Comparison of ENCODE assay signal across 16 mouse cellular contexts in the genomic region with DNA sequence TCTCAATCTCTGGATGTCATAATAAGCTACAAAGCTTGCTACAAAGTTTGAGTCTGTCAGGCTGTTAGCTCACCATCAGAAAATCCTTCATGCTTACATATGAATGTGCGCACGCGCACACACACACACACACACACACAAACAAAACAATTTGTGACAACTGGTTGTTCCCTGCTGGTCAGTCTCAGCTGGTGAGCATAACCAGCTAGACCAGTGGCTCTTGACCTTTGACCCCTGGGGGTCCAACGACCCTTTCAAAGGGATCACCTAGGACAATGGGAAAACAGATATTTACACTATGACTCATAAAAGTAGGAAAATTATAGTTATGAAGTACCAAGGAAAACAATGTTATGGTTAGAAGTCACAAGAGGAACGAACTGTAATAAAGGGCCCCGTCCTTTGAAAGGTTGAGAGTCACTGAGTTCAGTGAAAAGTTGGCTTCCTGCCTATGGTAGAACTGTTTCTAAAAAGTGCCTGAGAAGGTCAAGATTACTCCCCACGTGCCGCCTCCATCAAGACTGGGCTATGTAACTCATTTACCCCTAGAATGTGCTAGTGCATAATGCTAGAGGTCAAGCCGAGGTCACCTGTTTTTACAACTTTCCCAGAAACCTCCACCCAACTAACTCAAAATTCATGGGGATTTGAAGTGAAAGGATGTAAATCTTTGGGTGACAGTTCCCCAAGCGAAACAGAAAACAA. TPM values are rescaled to one million over a fixed set of nuclear protein-coding genes. Genes with fewer than 3 reads are reported as not detected.
DNase-seq lines count a peak whose midpoint lies in the region; ATAC-seq and TF ChIP-seq lines count a peak whose summit lies in the region.
"Had no signal": no experiment of that assay in that cellular context is flagged by ENCODE, and none has a peak within 500 bp of the region (broad histone marks: within the 10 kb centered on the region; RNA-seq: fewer than 3 reads in every experiment).

No protein-coding gene starts in this region.

- H3K4me1 ChIP-seq in intestine, embryonic 14.5 days (replicated peaks; ENCODE audit: control insufficient read depth, insufficient read depth, low read length), result no peaks in the 10 kb centered on the region
- H3K4me1 ChIP-seq in intestine, embryonic 16.5 days (ENCODE audit: control insufficient read depth, insufficient read depth, low read length), result no peaks in the 10 kb centered on the region
- H3K4me1 ChIP-seq in midbrain, embryonic 12.5 days, result no peaks in the 10 kb centered on the region
- peaks cover 11% of the 10 kb centered on the region for H3K4me1 ChIP-seq in midbrain, embryonic 10.5 days
- no peaks in the 10 kb centered on the region; the same call in 1 of the 2 replicates for H3K4me1 ChIP-seq in kidney, postnatal 0 days (replicated peaks; ENCODE audit: insufficient read depth, low read length)
- peaks cover 4% of the 10 kb centered on the region; the same call in 1 of the 2 replicates for H3K4me1 ChIP-seq in embryonic facial prominence, embryonic 10.5 days
- H3K4me1 ChIP-seq: limb, embryonic 15.5 days; lung, embryonic 15.5 days; neural tube, embryonic 15.5 days had no signal

- TF ChIP-seq CTCF in kidney, postnatal 0 days (IDR thresholded peaks at IDR 0.05; ENCODE audit: low read depth), result no peak

- H3K4me2 ChIP-seq in intestine, embryonic 14.5 days (ENCODE audit: low read length), result no peak overlapping the region
- H3K4me2 ChIP-seq in intestine, embryonic 16.5 days (ENCODE audit: low read depth, low read length), result no peak overlapping the region
- no peak overlapping the region for H3K4me2 ChIP-seq in midbrain, embryonic 12.5 days (replicated peaks)
- no peak overlapping the region for H3K4me2 ChIP-seq in kidney, postnatal 0 days (ENCODE audit: low read length)
- H3K4me2 ChIP-seq: heart, embryonic 11.5 days; limb, embryonic 15.5 days; lung, embryonic 15.5 days; neural tube, embryonic 15.5 days had no signal

- H3K4me3 ChIP-seq in intestine, embryonic 14.5 days (ENCODE audit: low read depth, low read length), result no peak overlapping the region
- no peak overlapping the region for H3K4me3 ChIP-seq in intestine, embryonic 16.5 days (ENCODE audit: low read length)
- no peak overlapping the region for H3K4me3 ChIP-seq in midbrain, embryonic 12.5 days
- no peak overlapping the region for H3K4me3 ChIP-seq in midbrain, embryonic 10.5 days
- no peak overlapping the region for H3K4me3 ChIP-seq in kidney, postnatal 0 days (replicated peaks; ENCODE audit: low read depth, low read length)
- H3K4me3 ChIP-seq in embryonic facial prominence, embryonic 10.5 days, result no peak overlapping the region
- H3K4me3 ChIP-seq: limb, embryonic 15.5 days; lung, embryonic 15.5 days; neural tube, embryonic 15.5 days had no signal

- WGBS in intestine, embryonic 14.5 days, result 71% methylated on average over 10 of the region's 10 CpGs
- WGBS in intestine, embryonic 16.5 days, result 71% methylated on average over 10 of the region's 10 CpGs
- 87% methylated on average over 10 of the region's 10 CpGs for WGBS in midbrain, embryonic 12.5 days
- WGBS in midbrain, embryonic 10.5 days, result 84% methylated on average over 10 of the region's 10 CpGs
- 59% methylated on average over 10 of the region's 10 CpGs for WGBS in kidney, postnatal 0 days
- 83% methylated on average over 10 of the region's 10 CpGs for WGBS in embryonic facial prominence, embryonic 10.5 days

- H3K36me3 ChIP-seq in intestine, embryonic 14.5 days (ENCODE audit: control insufficient read depth, insufficient read depth, low read length), result peaks cover 31% of the 10 kb centered on the region
- no peaks in the 10 kb centered on the region for H3K36me3 ChIP-seq in intestine, embryonic 16.5 days (ENCODE audit: control insufficient read depth, insufficient read depth, low read length)
- H3K36me3 ChIP-seq in midbrain, embryonic 12.5 days, result peaks cover 19% of the 10 kb centered on the region; the same call in 1 of the 2 replicates
- H3K36me3 ChIP-seq in midbrain, embryonic 10.5 days, result peaks cover 35% of the 10 kb centered on the region
- peaks cover 13% of the 10 kb centered on the region; the same call in 1 of the 2 replicates for H3K36me3 ChIP-seq in kidney, postnatal 0 days (ENCODE audit: insufficient read depth, low read length)
- peaks cover 40% of the 10 kb centered on the region for H3K36me3 ChIP-seq in embryonic facial prominence, embryonic 10.5 days (replicated peaks)

- H3K9me3 ChIP-seq in intestine, embryonic 14.5 days (ENCODE audit: control insufficient read depth, low read length), result no peaks in the 10 kb centered on the region
- no peaks in the 10 kb centered on the region for H3K9me3 ChIP-seq in intestine, embryonic 16.5 days (ENCODE audit: control insufficient read depth, low read length)
- no peaks in the 10 kb centered on the region for H3K9me3 ChIP-seq in midbrain, embryonic 12.5 days
- no peaks in the 10 kb centered on the region for H3K9me3 ChIP-seq in midbrain, embryonic 10.5 days (replicated peaks)
- H3K9me3 ChIP-seq in kidney, postnatal 0 days (replicated peaks; ENCODE audit: low read length), result no peaks in the 10 kb centered on the region
- no peaks in the 10 kb centered on the region for H3K9me3 ChIP-seq in embryonic facial prominence, embryonic 10.5 days
- H3K9me3 ChIP-seq: limb, embryonic 15.5 days; lung, embryonic 15.5 days; neural tube, embryonic 15.5 days had no signal

- H3K27me3 ChIP-seq in intestine, embryonic 14.5 days (replicated peaks; ENCODE audit: control insufficient read depth, insufficient read depth, low read length), result no peaks in the 10 kb centered on the region
- H3K27me3 ChIP-seq in intestine, embryonic 16.5 days (replicated peaks; ENCODE audit: control insufficient read depth, insufficient read depth, low read length), result no peaks in the 10 kb centered on the region
- no peaks in the 10 kb centered on the region for H3K27me3 ChIP-seq in midbrain, embryonic 12.5 days
- no peaks in the 10 kb centered on the region for H3K27me3 ChIP-seq in midbrain, embryonic 10.5 days (ENCODE audit: low read depth, poor library complexity, severe bottlenecking)
- no peaks in the 10 kb centered on the region for H3K27me3 ChIP-seq in kidney, postnatal 0 days (ENCODE audit: insufficient read depth, low read length)
- H3K27me3 ChIP-seq in embryonic facial prominence, embryonic 10.5 days (replicated peaks; ENCODE audit: low read depth, poor library complexity, severe bottlenecking), result no peaks in the 10 kb centered on the region
- H3K27me3 ChIP-seq: limb, embryonic 15.5 days; lung, embryonic 15.5 days; neural tube, embryonic 15.5 days had no signal

- no peak overlapping the region for H3K27ac ChIP-seq in intestine, embryonic 14.5 days (ENCODE audit: low read depth)
- no peak overlapping the region for H3K27ac ChIP-seq in intestine, embryonic 16.5 days (ENCODE audit: low read length)
- no peak overlapping the region for H3K27ac ChIP-seq in midbrain, embryonic 12.5 days (replicated peaks)
- no peak overlapping the region for H3K27ac ChIP-seq in midbrain, embryonic 10.5 days (replicated peaks)
- peak overlapping the region; percentile 63 for H3K27ac ChIP-seq in kidney, postnatal 0 days
- H3K27ac ChIP-seq in embryonic facial prominence, embryonic 10.5 days (replicated peaks), result no peak overlapping the region
- H3K27ac ChIP-seq: limb, embryonic 15.5 days; lung, embryonic 15.5 days; neural tube, embryonic 15.5 days had no signal

- ATAC-seq in intestine, embryonic 14.5 days (replicated peaks; ENCODE audit: low FRiP score, low TSS enrichment, low read depth), result 0 out of 2 replicates have a peak, but pooled peaks have one; percentile 43
- ATAC-seq in intestine, embryonic 16.5 days, result no peak
- ATAC-seq in midbrain, embryonic 12.5 days (ENCODE audit: low FRiP score, low read depth), result peak; percentile 34; the same call in 1 of the 2 replicates
- peak; percentile 89 for ATAC-seq in kidney, postnatal 0 days (replicated peaks; ENCODE audit: low FRiP score, low read depth)
- ATAC-seq: midbrain, embryonic 16.5 days had no signal

- no peak for DNase-seq in intestine, embryonic 14.5 days (ENCODE audit: low spot score)
- DNase-seq in midbrain, embryonic 10.5 days (ENCODE audit: low spot score), result no peak
- DNase-seq in kidney, postnatal 0 days (ENCODE audit: low spot score), result peak; percentile 57
- peak; percentile 14 for DNase-seq in yolk sac, embryonic 10.5 days (ENCODE audit: low spot score)
- no peak for DNase-seq in Muller cell, postnatal 12 days (ENCODE audit: inconsistent ontology term)
- DNase-seq in embryonic facial prominence, embryonic 10.5 days (ENCODE audit: low spot score), result no peak
- DNase-seq: cerebellum, adult 9-10 months; heart, postnatal 10 days; thymus, adult 2 months had no signal

- H3K9ac ChIP-seq in intestine, embryonic 14.5 days (ENCODE audit: low read length), result no peak overlapping the region
- no peak overlapping the region for H3K9ac ChIP-seq in intestine, embryonic 16.5 days (ENCODE audit: low read depth, low read length)
- H3K9ac ChIP-seq in midbrain, embryonic 12.5 days (replicated peaks), result no peak overlapping the region
- no peak overlapping the region for H3K9ac ChIP-seq in kidney, postnatal 0 days (ENCODE audit: low read depth, low read length)
- H3K9ac ChIP-seq: limb, embryonic 15.5 days; lung, embryonic 15.5 days; neural tube, embryonic 15.5 days had no signal

RNA-seq across cellular contexts. Expression of gene Asb5, which starts 10.5 kb away (rescaled TPM):
- 3.5 and 6.2 TPM in 2 replicates for polyA plus RNA-seq in intestine, embryonic 14.5 days (2014; fragmentation: Nextera tagmentation; extraction: Ambion mirVana)
- polyA plus RNA-seq in intestine, embryonic 16.5 days (2015; fragmentation: Nextera tagmentation; extraction: Ambion mirVana), result 3.0 and 3.6 TPM in 2 replicates
- 5.8 and 6.6 TPM in 2 replicates for polyA plus RNA-seq in midbrain, embryonic 12.5 days (2016; fragmentation: Nextera tagmentation; extraction: Ambion mirVana)
- 3.7 and 7.1 TPM in 2 replicates for polyA plus RNA-seq in midbrain, embryonic 10.5 days (2016; fragmentation: Nextera tagmentation; extraction: Ambion mirVana)
- polyA plus RNA-seq in kidney, postnatal 0 days (2015; fragmentation: Nextera tagmentation; extraction: Ambion mirVana), result 6.2 and 6.6 TPM in 2 replicates
- 4.8 and 7.1 TPM in 2 replicates for polyA plus RNA-seq in embryonic facial prominence, embryonic 10.5 days (2016; fragmentation: Nextera tagmentation; extraction: Ambion mirVana)

RNA-seq across cellular contexts. Expression of gene Spcs3, which starts 10.9 kb away (rescaled TPM):
- 79.6 and 85.1 TPM in 2 replicates for polyA plus RNA-seq in intestine, embryonic 14.5 days (2014; fragmentation: Nextera tagmentation; extraction: Ambion mirVana)
- 88.6 and 89.9 TPM in 2 replicates for polyA plus RNA-seq in intestine, embryonic 16.5 days (2015; fragmentation: Nextera tagmentation; extraction: Ambion mirVana)
- polyA plus RNA-seq in midbrain, embryonic 12.5 days (2016; fragmentation: Nextera tagmentation; extraction: Ambion mirVana), result 76.5 and 79.0 TPM in 2 replicates
- 90.3 and 95.5 TPM in 2 replicates for polyA plus RNA-seq in midbrain, embryonic 10.5 days (2016; fragmentation: Nextera tagmentation; extraction: Ambion mirVana)
- polyA plus RNA-seq in kidney, postnatal 0 days (2015; fragmentation: Nextera tagmentation; extraction: Ambion mirVana), result 94.0 and 103 TPM in 2 replicates
- polyA plus RNA-seq in embryonic facial prominence, embryonic 10.5 days (2016; fragmentation: Nextera tagmentation; extraction: Ambion mirVana), result 87.2 and 88.3 TPM in 2 replicates

Comparison
In these comparisons a context has a peak if more than half of its experiments do, and no peak if none do; other contexts are left out.
1. DNase-seq: peak in kidney, postnatal 0 days (single experiment) and yolk sac, embryonic 10.5 days (single experiment); none in intestine, embryonic 14.5 days (single experiment), midbrain, embryonic 10.5 days (single experiment), Muller cell, postnatal 12 days (single experiment) and embryonic facial prominence, embryonic 10.5 days (single experiment).